Mouse (Mus musculus) CD4-positive naive resting alpha-beta T cell, adult 57 days (primary cell): ENCODE measurements around the gene Robo2. TPM values are rescaled to one million over a fixed set of nuclear protein-coding genes. Genes with fewer than 3 reads are reported as not detected.

Source experiments
- total RNA-seq: library from RNA; stranded (reverse); gene quantifications from one replicate; pipeline ENCODE4 v1.2.4, GENCODE M21; 2023

Robo2 gene
- not detected for total RNA-seq

GRCm38 (mm10) chr16:74411481-74412251 lies at the start of gene Robo2:
Gene Robo2, minus strand, starts transcription at chr16:74411825.

